Mouse (Mus musculus) intestine, postnatal 0 days (tissue): ENCODE data around the gene Osbp2. TPM values are rescaled to one million over a fixed set of nuclear protein-coding genes. Genes with fewer than 3 reads are reported as not detected.

Source experiments
- ATAC-seq: fragments of 200-750 bp; cut with Nextera tagmentation; 2 replicates; pipeline ENCODE4 v1.8.0; 2017; ENCODE audit warnings: mild to moderate bottlenecking, moderate TSS enrichment, moderate library complexity
- H3K27ac ChIP-seq: fragments of 300-500 bp; sonication (generic); 2 replicates; pipeline ENCODE4 v1.5.1; 2014; ENCODE audit warnings: mild to moderate bottlenecking, low read depth, low read length, moderate library complexity
- H3K27me3 ChIP-seq: fragments of 300-500 bp; sonication (generic); replicated peaks from 2 replicates; pipeline ENCODE4 v1.6.1; 2014; ENCODE audit warnings: low read length, mixed read lengths; ENCODE audit not compliant: control insufficient read depth, insufficient read depth
- H3K36me3 ChIP-seq: fragments of 300-500 bp; sonication (generic); 2 replicates; pipeline ENCODE4 v1.6.1; 2014; ENCODE audit warnings: mild to moderate bottlenecking, moderate library complexity; ENCODE audit not compliant: control insufficient read depth, insufficient read depth
- H3K4me1 ChIP-seq: fragments of 300-500 bp; sonication (generic); replicated peaks from 2 replicates; pipeline ENCODE4 v1.6.1; 2014; ENCODE audit warnings: antibody characterized with exemption, low read length, mixed read lengths; ENCODE audit not compliant: control insufficient read depth, insufficient read depth
- H3K4me2 ChIP-seq: fragments of 300-500 bp; sonication (generic); replicated peaks from 2 replicates; pipeline ENCODE4 v1.6.1; 2014; ENCODE audit warnings: low read depth, mild to moderate bottlenecking, moderate library complexity
- H3K4me3 ChIP-seq: fragments of 300-500 bp; sonication (generic); 2 replicates; pipeline ENCODE4 v1.5.1; 2014; ENCODE audit warnings: low read depth, low read length
- H3K9ac ChIP-seq: fragments of 300-500 bp; sonication (generic); 2 replicates; pipeline ENCODE4 v1.6.1; 2014; ENCODE audit warnings: mild to moderate bottlenecking, low read depth, low read length
- H3K9me3 ChIP-seq: fragments of 300-500 bp; sonication (generic); 2 replicates; pipeline ENCODE4 v1.6.1; 2016; ENCODE audit warnings: mixed run types; ENCODE audit not compliant: control insufficient read depth
- CTCF ChIP-seq: sonication (generic); IDR thresholded peaks from 2 replicates; pipeline ENCODE4 v1.5.1; 2016; ENCODE audit warnings: low read depth, mild to moderate bottlenecking, control low read depth, antibody characterized with exemption, moderate library complexity
- WGBS: fragments of 180-500 bp; shearing (Covaris S2); extraction: QIAGEN DNeasy Blood & Tissue Kit; methylation state at CpG from one replicate; pipeline ENCODE4 v1.1.7; 2014; 5-methylcytosine and 5-hydroxymethylcytosine counted together
- polyA plus RNA-seq: library from polyadenylated mRNA; unstranded; fragments of >200 nt; fragmentation: Nextera tagmentation; extraction: Ambion mirVana; gene quantifications from 2 replicates; pipeline ENCODE4 v1.2.1, GENCODE M21; 2015

The Osbp2 gene
- polyA plus RNA-seq, 1 experiment from 2014 or later = 1.9 TPM

DNA sequence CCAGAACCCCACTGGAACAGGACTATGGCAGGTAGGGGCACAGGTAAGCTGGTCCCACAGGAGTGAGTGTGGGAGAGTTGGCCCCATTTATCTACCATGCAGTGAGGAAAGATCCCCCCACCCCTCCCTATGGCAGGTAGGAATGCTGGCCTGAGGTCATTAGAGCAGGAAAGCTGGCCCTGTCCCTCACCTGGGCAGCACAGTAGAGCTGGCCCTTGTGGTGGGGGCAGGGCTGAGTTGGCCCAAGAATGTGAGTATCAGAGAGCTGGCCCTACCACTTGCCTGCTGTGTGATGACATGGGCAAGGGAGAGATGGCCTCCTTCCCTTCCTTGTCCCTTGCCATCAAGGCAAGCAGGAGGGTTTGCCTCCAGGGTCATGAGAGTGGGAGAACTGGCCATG, 73.0 kb downstream of the Osbp2 start:
- Histone ChIP-seq H3K4me3 (no peak overlapping the region), H3K27me3 (no peaks in the 10 kb centered on the region), H3K4me1 (no peaks in the 10 kb centered on the region), H3K36me3 (no peaks in the 10 kb centered on the region), H3K4me2 (no peak overlapping the region), H3K9me3 (no peaks in the 10 kb centered on the region), H3K9ac (no peak overlapping the region), H3K27ac (no peak overlapping the region)
- TF ChIP-seq CTCF = no peak
- ATAC-seq = no peak

GRCm38 (mm10) chr11:3789919-3790318, 73.8 kb downstream of the Osbp2 start:
- no peak for ATAC-seq
- no peaks in the 10 kb centered on the region for H3K9me3 ChIP-seq
- WGBS = 76% methylated on average over 3 of the region's 3 CpGs

GRCm38 (mm10) chr11:3786564-3786963, 77.1 kb downstream of the Osbp2 start:
- Histone ChIP-seq H3K27ac (no peak overlapping the region), H3K4me1 (no peaks in the 10 kb centered on the region), H3K9me3 (no peaks in the 10 kb centered on the region), H3K27me3 (no peaks in the 10 kb centered on the region), H3K4me3 (no peak overlapping the region), H3K36me3 (no peaks in the 10 kb centered on the region), H3K9ac (no peak overlapping the region), H3K4me2 (no peak overlapping the region)
- TF ChIP-seq CTCF = peak; percentile 98
- ATAC-seq = no peak
- WGBS = 24% methylated on average over 6 of the region's 6 CpGs

More at GRCm38 (mm10) chr11:3789919-3790318, 73.8 kb downstream of the Osbp2 start:
- no peak overlapping the region for H3K4me3 ChIP-seq
- no peaks in the 10 kb centered on the region for H3K27me3 ChIP-seq
- H3K27ac ChIP-seq = no peak overlapping the region
- no peak overlapping the region for H3K9ac ChIP-seq
- no peaks in the 10 kb centered on the region for H3K36me3 ChIP-seq
- H3K4me1 ChIP-seq = no peaks in the 10 kb centered on the region
- no peak overlapping the region for H3K4me2 ChIP-seq
- no peak for TF ChIP-seq CTCF

GRCm38 (mm10) chr11:3775263-3775644, 88.4 kb downstream of the Osbp2 start:
- 43% methylated on average over 4 of the region's 4 CpGs for WGBS
- no peak overlapping the region for H3K9ac ChIP-seq
- TF ChIP-seq CTCF = no peak
- no peaks in the 10 kb centered on the region for H3K4me1 ChIP-seq
- H3K27me3 ChIP-seq = peaks cover 28% of the 10 kb centered on the region
- H3K9me3 ChIP-seq = no peaks in the 10 kb centered on the region
- no peak overlapping the region for H3K4me2 ChIP-seq
- H3K27ac ChIP-seq = no peak overlapping the region
- H3K4me3 ChIP-seq = no peak overlapping the region
- ATAC-seq = no peak
- no peaks in the 10 kb centered on the region for H3K36me3 ChIP-seq

- Histone ChIP-seq H3K27me3 (peaks cover 28% of the 10 kb centered on the region), H3K4me1 (no peaks in the 10 kb centered on the region), H3K9ac (no peak overlapping the region), H3K36me3 (no peaks in the 10 kb centered on the region), H3K27ac (no peak overlapping the region), H3K4me3 (peak overlapping the region; percentile 22), H3K4me2 (peak overlapping the region; percentile 48), H3K9me3 (no peaks in the 10 kb centered on the region)
- 2% methylated on average over 55 of the region's 56 CpGs for WGBS
- ATAC-seq = no peak
- TF ChIP-seq CTCF = no peak
These were observed 89.0 kb downstream of the Osbp2 start for GRCm38 (mm10) chr11:3774463-3775262.

DNA sequence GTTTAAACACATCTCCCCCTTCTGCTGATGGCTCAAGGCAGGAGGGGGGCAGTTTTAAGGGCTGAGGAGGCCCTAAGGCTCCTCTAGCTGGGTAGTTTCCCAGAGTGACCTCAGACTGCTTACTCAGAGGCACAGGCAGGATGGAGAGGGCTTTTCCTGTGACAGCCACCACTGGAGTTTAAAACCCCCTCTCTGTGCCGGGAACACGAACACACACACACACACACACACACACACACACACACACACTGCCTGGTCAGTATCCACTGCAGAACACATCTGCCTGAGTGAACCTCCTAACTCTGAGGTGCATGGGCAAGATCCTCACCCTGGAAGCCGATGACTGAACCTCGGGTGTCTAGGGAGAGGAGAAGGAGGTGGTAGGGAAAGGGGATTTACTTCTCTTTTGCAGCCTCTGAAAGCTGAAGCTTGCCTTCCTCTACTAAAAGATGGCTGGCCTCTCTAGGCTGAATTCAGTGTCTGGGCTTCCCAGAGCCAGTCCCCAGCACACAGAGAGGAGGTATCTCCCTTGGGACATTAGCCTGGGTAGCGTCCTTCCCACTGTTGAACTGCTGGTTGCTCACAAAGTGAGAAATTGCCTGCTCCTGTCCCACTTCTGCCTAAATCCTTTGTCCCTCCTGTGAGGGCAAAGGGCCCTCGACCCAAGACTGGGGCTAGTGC, 89.8 kb downstream of the Osbp2 start:
- Histone ChIP-seq H3K9ac (no peak overlapping the region), H3K27me3 (peaks cover 28% of the 10 kb centered on the region), H3K27ac (no peak overlapping the region), H3K4me3 (peak overlapping the region; percentile 22), H3K4me1 (no peaks in the 10 kb centered on the region), H3K9me3 (no peaks in the 10 kb centered on the region), H3K4me2 (peak overlapping the region; percentile 48; the same call in 1 of the 2 replicates), H3K36me3 (no peaks in the 10 kb centered on the region)
- ATAC-seq = no peak
- no peak for TF ChIP-seq CTCF
- 36% methylated on average over 6 of the region's 6 CpGs for WGBS
